Mouse (Mus musculus): Measurements from ENCODE around the gene Cfp. TPM values are rescaled to one million over a fixed set of nuclear protein-coding genes. Genes with fewer than 3 reads are reported as not detected.
A peak's percentile ranks its signal among the peaks of the same experiment; 100 is the strongest.

Cfp gene
- total RNA-seq (2021), result 10 to 100 TPM; 10.9 to 11.5 TPM

- intact Hi-C loops (cut with DNase I), result no loop called here
- DNase-seq, result no peak
These were observed at the start of gene Cfp for GRCm38 (mm10) chrX:20931364-20931763. Gene Cfp (minus strand): TSS chrX:20931555.

- intact Hi-C loops (cut with DNase I), result no loop called here
- no peak for DNase-seq
These were observed 49.5 kb upstream of the Cfp start for GRCm38 (mm10) chrX:20980901-20981300.

- intact Hi-C loops (cut with DNase I), result no loop called here
- peak; percentile 87 for DNase-seq
These were observed 30.4 kb upstream of the Cfp start, which contains the start of gene Uxt for GRCm38 (mm10) chrX:20961477-20962378. Gene Uxt (minus strand): TSS chrX:20962017.

- intact Hi-C loops (cut with DNase I), result no loop called here
- DNase-seq, result peak; percentile 74 to 78
These were observed 19.0 kb upstream of the Cfp start, which contains the start of gene Elk1 for GRCm38 (mm10) chrX:20950191-20950880. Gene Elk1 (minus strand): TSS chrX:20950608.

GRCm38 (mm10) chrX:20946055-20946454, 14.7 kb upstream of the Cfp start:
- intact Hi-C loops (cut with DNase I), result loop anchor here (2.0 kb wide), 2 partner anchors 117 to 283 kb away; no protein-coding TSS in a partner anchor
- peak; percentile 37 to 47 for DNase-seq

- intact Hi-C loops (cut with DNase I), result no loop called here
- DNase-seq, result peak in 1 of 2 experiments; percentile 10
These were observed 608 bp upstream of the Cfp start for GRCm38 (mm10) chrX:20931963-20932362.

GRCm38 (mm10) chrX:20929859-20930258, 1.5 kb downstream of the Cfp start:
- DNase-seq, result no peak
- intact Hi-C loops (cut with DNase I), result no loop called here

GRCm38 (mm10) chrX:20924976-20925375, 6.4 kb downstream of the Cfp start:
- DNase-seq, result no peak
- intact Hi-C loops (cut with DNase I), result no loop called here

GRCm38 (mm10) chrX:20923506-20923905, 7.8 kb downstream of the Cfp start:
- intact Hi-C loops (cut with DNase I), result no loop called here
- no peak for DNase-seq

GRCm38 (mm10) chrX:20921366-20921765, 10.0 kb downstream of the Cfp start:
- DNase-seq, result no peak
- intact Hi-C loops (cut with DNase I), result no loop called here

- intact Hi-C loops (cut with DNase I), result no loop called here
- peak; percentile 59 to 61 for DNase-seq
These were observed 10.5 kb downstream of the Cfp start, which contains the start of gene Syn1 for GRCm38 (mm10) chrX:20920844-20921364. Gene Syn1 (minus strand): TSS chrX:20921004.

- DNase-seq, result no peak
- intact Hi-C loops (cut with DNase I), result no loop called here
These were observed 11.0 kb downstream of the Cfp start for GRCm38 (mm10) chrX:20920249-20920843.

- intact Hi-C loops (cut with DNase I), result no loop called here
- no peak for DNase-seq
These were observed 16.3 kb downstream of the Cfp start for GRCm38 (mm10) chrX:20915075-20915474.

- intact Hi-C loops (cut with DNase I), result no loop called here
- no peak for DNase-seq
These were observed 17.6 kb downstream of the Cfp start for GRCm38 (mm10) chrX:20913726-20914125.

- no peak for DNase-seq
- intact Hi-C loops (cut with DNase I), result no loop called here
These were observed 21.3 kb downstream of the Cfp start for GRCm38 (mm10) chrX:20910074-20910473.

Other genes starting within 250 kb of the Cfp start
- gene Cdk16, start 243.6 kb downstream of the Cfp start, total RNA-seq (2021), result 100 to 1,000 TPM; 128 to 142 TPM
- gene Usp11, start 227.6 kb downstream of the Cfp start, total RNA-seq (2021), result 1 to 10 TPM; 4.3 to 7.9 TPM
- gene Araf, start 133.7 kb downstream of the Cfp start, total RNA-seq (2021), result 10 to 100 TPM; 84.2 to 87.9 TPM
- gene Timp1, start 61.4 kb downstream of the Cfp start, total RNA-seq (2021), result 1 to 10 TPM; 2.6 to 5.0 TPM
- gene Syn1, start 10.6 kb downstream of the Cfp start, total RNA-seq (2021), result under 1 TPM; 0.16 to 0.22 TPM
- 1 to 10 TPM; 9.6 to 9.9 TPM for gene Elk1, start 19.1 kb upstream of the Cfp start, total RNA-seq (2021)
- gene Uxt, start 30.5 kb upstream of the Cfp start, total RNA-seq (2021), result 10 to 100 TPM; 33.6 to 36.0 TPM
- 1 to 10 TPM; 3.5 to 3.6 TPM for gene Zfp182, start 130.8 kb upstream of the Cfp start, total RNA-seq (2021)
- not detected for gene Spaca5, start 136.9 kb upstream of the Cfp start, total RNA-seq (2021)
- under 1 TPM; 0.14 to 0.31 TPM for gene Zfp300, start 158.0 kb upstream of the Cfp start, total RNA-seq (2021)
- not detected for gene Ssxa1, start 184.3 kb upstream of the Cfp start, total RNA-seq (2021)
- gene Gm21876, start 244.1 kb upstream of the Cfp start, total RNA-seq (2021), result not detected

Data from heart, postnatal 36 days (tissue).